Mouse (Mus musculus) limb, embryonic 15.5 days (tissue): ENCODE data around the gene Kat6b. TPM values are rescaled to one million over a fixed set of nuclear protein-coding genes. Genes with fewer than 3 reads are reported as not detected.

Source experiments
- ATAC-seq: fragments of 200-750 bp; cut with Nextera tagmentation; 2 replicates; pipeline ENCODE4 v1.8.0; 2017; ENCODE audit warnings: low read depth, moderate TSS enrichment; ENCODE audit not compliant: insufficient number of reproducible peaks, low FRiP score, low TSS enrichment
- H3K27ac ChIP-seq: fragments of 300-500 bp; sonication (generic); 2 replicates; pipeline ENCODE4 v1.5.1; 2015; ENCODE audit warnings: moderate library complexity, mild to moderate bottlenecking, inconsistent platforms
- H3K27me3 ChIP-seq: fragments of 300-500 bp; sonication (generic); 2 replicates; pipeline ENCODE4 v1.6.1; 2015; ENCODE audit warnings: inconsistent platforms
- H3K36me3 ChIP-seq: fragments of 300-500 bp; sonication (generic); 2 replicates; pipeline ENCODE4 v1.6.1; 2015; ENCODE audit warnings: inconsistent platforms
- H3K4me1 ChIP-seq: fragments of 300-500 bp; sonication (generic); 2 replicates; pipeline ENCODE4 v1.6.1; 2015; ENCODE audit warnings: inconsistent platforms
- H3K4me2 ChIP-seq: fragments of 300-500 bp; sonication (generic); 2 replicates; pipeline ENCODE4 v1.6.1; 2015; ENCODE audit warnings: mild to moderate bottlenecking, inconsistent platforms
- H3K4me3 ChIP-seq: fragments of 300-500 bp; sonication (generic); 2 replicates; pipeline ENCODE4 v1.5.1; 2015; ENCODE audit warnings: mild to moderate bottlenecking, inconsistent platforms
- H3K9ac ChIP-seq: fragments of 300-500 bp; sonication (generic); 2 replicates; pipeline ENCODE4 v1.6.1; 2015; ENCODE audit warnings: inconsistent platforms
- H3K9me3 ChIP-seq: fragments of 300-500 bp; sonication (generic); 2 replicates; pipeline ENCODE4 v1.6.1; 2016; ENCODE audit warnings: inconsistent platforms
- WGBS: fragments of 180-500 bp; shearing (Covaris S2); methylation state at CpG from one replicate; pipeline ENCODE4 v1.1.7; 2015; 5-methylcytosine and 5-hydroxymethylcytosine counted together
- polyA plus RNA-seq: library from polyadenylated mRNA; unstranded; fragments of >200 nt; fragmentation: Nextera tagmentation; extraction: Ambion mirVana; gene quantifications from 2 replicates; pipeline ENCODE4 v1.2.1, GENCODE M21; 2015

The Kat6b gene
- polyA plus RNA-seq, 1 experiment from 2014 or later = 22.9 TPM

DNA sequence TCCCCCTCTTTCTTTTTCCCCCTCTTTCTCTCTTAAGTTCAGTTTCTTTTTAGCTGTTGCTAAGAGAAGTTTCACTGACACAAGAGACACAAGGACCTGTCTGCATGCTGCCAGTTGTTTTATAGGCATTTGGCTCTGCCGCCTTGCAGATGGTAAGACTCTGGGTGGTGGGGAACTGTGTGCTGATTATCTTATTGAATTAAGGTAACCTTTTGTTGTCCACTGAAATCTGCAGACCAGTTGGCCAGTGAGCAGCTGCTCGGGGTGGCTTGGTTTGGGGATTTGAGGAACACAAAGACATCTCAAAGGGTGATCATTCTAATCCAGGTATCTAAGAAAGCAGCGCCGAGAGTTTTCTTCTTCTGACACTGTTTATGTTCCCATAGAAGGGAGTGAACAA is 52.3 kb downstream of the Kat6b start:
- no peak overlapping the region for H3K27ac ChIP-seq
- H3K36me3 ChIP-seq = peaks cover 4% of the 10 kb centered on the region; the same call in 1 of the 2 replicates
- ATAC-seq = no peak
- H3K4me3 ChIP-seq = no peak overlapping the region
- whole genome bisulfite sequencing = 61% methylated on average over 4 of the region's 4 CpGs
- no peak overlapping the region for H3K4me2 ChIP-seq
- H3K4me1 ChIP-seq = peaks cover 2% of the 10 kb centered on the region; the same call in 1 of the 2 replicates
- no peaks in the 10 kb centered on the region for H3K9me3 ChIP-seq
- H3K9ac ChIP-seq = no peak overlapping the region
- H3K27me3 ChIP-seq = no peaks in the 10 kb centered on the region

- 49% methylated on average over 2 of the region's 2 CpGs for WGBS
- no peak overlapping the region for H3K27ac ChIP-seq
- H3K27me3 ChIP-seq = no peaks in the 10 kb centered on the region
- no peak for ATAC-seq
- H3K4me2 ChIP-seq = no peak overlapping the region
- H3K36me3 ChIP-seq = peaks cover 4% of the 10 kb centered on the region; the same call in 1 of the 2 replicates
- peaks cover 2% of the 10 kb centered on the region; the same call in 1 of the 2 replicates for H3K4me1 ChIP-seq
- H3K9me3 ChIP-seq = no peaks in the 10 kb centered on the region
- H3K9ac ChIP-seq = no peak overlapping the region
- H3K4me3 ChIP-seq = no peak overlapping the region
Measured at GRCm38 (mm10) chr14:21534066-21534465, 52.8 kb downstream of the Kat6b start.

GRCm38 (mm10) chr14:21534542-21535272 is 53.5 kb downstream of the Kat6b start:
- no peaks in the 10 kb centered on the region for H3K27me3 ChIP-seq
- ATAC-seq = no peak
- H3K36me3 ChIP-seq = peaks cover 4% of the 10 kb centered on the region; the same call in 1 of the 2 replicates
- H3K27ac ChIP-seq = no peak overlapping the region
- no peaks in the 10 kb centered on the region for H3K9me3 ChIP-seq
- no peak overlapping the region for H3K4me3 ChIP-seq
- no peak overlapping the region for H3K9ac ChIP-seq
- 79% methylated on average over 11 of the region's 11 CpGs for WGBS
- H3K4me2 ChIP-seq = no peak overlapping the region
- H3K4me1 ChIP-seq = no peaks in the 10 kb centered on the region

DNA sequence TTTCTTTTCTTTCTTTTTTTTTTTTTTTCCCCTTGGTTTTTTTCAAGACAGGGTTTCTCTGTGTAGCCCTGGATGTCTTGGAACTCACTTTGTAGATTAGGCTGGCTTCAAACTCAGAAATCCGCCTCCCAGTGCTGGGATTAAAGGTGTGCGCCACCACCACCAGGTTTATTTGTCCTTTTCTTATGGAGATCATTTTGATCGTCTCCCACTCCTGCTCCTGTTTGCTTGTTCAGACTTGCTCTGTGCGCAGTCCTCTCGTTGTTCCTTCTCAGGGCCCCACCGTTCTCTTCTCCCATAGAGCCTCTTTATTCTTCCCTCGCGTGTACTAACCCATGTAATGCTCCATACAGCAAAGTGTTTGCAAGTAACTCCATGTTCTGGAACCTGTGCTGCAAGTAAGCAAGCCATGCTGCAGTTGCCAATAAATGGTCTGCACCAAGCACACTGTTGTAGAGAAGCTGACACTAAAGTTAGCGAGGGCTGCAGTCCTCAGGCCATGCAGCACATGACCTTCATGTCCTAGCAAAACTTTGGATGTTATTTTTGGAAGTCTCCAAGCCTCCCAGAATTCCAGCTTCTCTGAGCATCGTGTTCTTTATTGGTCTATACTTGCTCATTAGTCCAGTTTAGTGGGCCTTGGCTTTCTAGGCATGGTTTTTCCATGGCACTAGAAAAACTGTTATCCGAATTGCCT is 55.4 kb downstream of the Kat6b start:
- ATAC-seq = no peak
- Histone ChIP-seq H3K9ac (no peak overlapping the region), H3K9me3 (no peaks in the 10 kb centered on the region), H3K4me3 (no peak overlapping the region), H3K27ac (no peak overlapping the region), H3K4me2 (no peak overlapping the region), H3K27me3 (no peaks in the 10 kb centered on the region), H3K4me1 (no peaks in the 10 kb centered on the region), H3K36me3 (peaks cover 4% of the 10 kb centered on the region; the same call in 1 of the 2 replicates)
- 65% methylated on average over 11 of the region's 11 CpGs for WGBS

GRCm38 (mm10) chr14:21537838-21538237 is 56.6 kb downstream of the Kat6b start:
- no peak for ATAC-seq
- WGBS = 87% methylated on average over 3 of the region's 3 CpGs
- no peak overlapping the region for H3K4me3 ChIP-seq
- H3K9me3 ChIP-seq = no peaks in the 10 kb centered on the region
- no peaks in the 10 kb centered on the region for H3K4me1 ChIP-seq
- H3K27me3 ChIP-seq = no peaks in the 10 kb centered on the region
- no peak overlapping the region for H3K27ac ChIP-seq
- H3K4me2 ChIP-seq = no peak overlapping the region
- H3K9ac ChIP-seq = no peak overlapping the region
- H3K36me3 ChIP-seq = peaks cover 10% of the 10 kb centered on the region

DNA sequence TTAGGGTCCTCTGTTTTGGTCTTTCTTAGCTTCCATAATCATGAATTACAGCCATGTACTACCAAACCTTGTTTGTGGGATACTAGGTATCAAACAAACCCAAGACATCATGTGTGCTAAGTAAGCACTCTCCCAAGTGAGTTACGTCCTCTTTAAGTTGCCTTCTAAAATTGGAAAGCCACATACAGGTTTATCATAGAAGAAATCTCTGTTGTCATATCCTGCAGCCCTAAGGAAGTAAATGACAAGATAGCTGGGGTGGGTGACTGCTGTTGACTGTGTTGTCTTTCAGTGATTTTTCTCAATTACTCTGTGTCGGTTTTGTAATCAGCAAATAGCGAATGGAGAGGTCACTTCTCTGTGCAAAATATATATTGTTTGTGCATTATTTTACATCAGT is 58.5 kb downstream of the Kat6b start:
- H3K27ac ChIP-seq = no peak overlapping the region
- 89% methylated on average over 3 of the region's 3 CpGs for WGBS
- no peak overlapping the region for H3K4me2 ChIP-seq
- no peak overlapping the region for H3K4me3 ChIP-seq
- peaks cover 8% of the 10 kb centered on the region for H3K36me3 ChIP-seq
- no peak overlapping the region for H3K9ac ChIP-seq
- H3K4me1 ChIP-seq = 0 out of 2 replicates have a peak, but pooled peaks cover 1% of the 10 kb centered on the region
- H3K27me3 ChIP-seq = no peaks in the 10 kb centered on the region
- ATAC-seq = no peak
- no peaks in the 10 kb centered on the region for H3K9me3 ChIP-seq

DNA sequence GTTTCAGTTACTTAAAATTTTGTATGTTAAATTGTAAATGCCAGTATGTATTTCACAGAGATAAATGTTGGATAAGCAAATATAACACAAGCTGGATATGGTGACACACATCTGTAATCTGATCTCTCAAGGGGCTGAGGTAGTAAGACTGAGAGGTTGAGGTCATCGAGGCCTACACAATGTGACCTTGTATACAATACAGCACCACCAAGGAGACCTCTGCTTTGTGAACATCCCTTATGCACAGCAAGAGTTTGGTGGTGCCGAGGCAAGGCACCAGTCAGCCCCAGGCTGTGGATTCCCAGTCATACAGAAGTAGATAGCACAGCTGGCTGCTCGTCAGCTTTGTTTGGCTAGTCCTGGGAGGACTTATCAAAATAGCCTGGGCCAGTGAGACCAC is 59.1 kb downstream of the Kat6b start:
- 74% methylated on average over 3 of the region's 3 CpGs for WGBS

GRCm38 (mm10) chr14:21545529-21545928 is 64.3 kb downstream of the Kat6b start:
- Histone ChIP-seq H3K4me1 (peaks cover 40% of the 10 kb centered on the region), H3K4me2 (no peak overlapping the region), H3K36me3 (peaks cover 7% of the 10 kb centered on the region), H3K9me3 (no peaks in the 10 kb centered on the region), H3K9ac (no peak overlapping the region), H3K4me3 (no peak overlapping the region), H3K27ac (no peak overlapping the region; the same call in 1 of the 2 replicates), H3K27me3 (no peaks in the 10 kb centered on the region)
- ATAC-seq = no peak
- WGBS = 68% methylated on average over 4 of the region's 4 CpGs

More for the DNA sequence above, 59.1 kb downstream of the Kat6b start:
- H3K4me1 ChIP-seq = peaks cover 6% of the 10 kb centered on the region
- H3K27ac ChIP-seq = no peak overlapping the region
- H3K4me2 ChIP-seq = no peak overlapping the region
- H3K9me3 ChIP-seq = no peaks in the 10 kb centered on the region
- ATAC-seq = no peak
- peaks cover 7% of the 10 kb centered on the region for H3K36me3 ChIP-seq
- H3K4me3 ChIP-seq = no peak overlapping the region
- no peaks in the 10 kb centered on the region for H3K27me3 ChIP-seq
- no peak overlapping the region for H3K9ac ChIP-seq

DNA sequence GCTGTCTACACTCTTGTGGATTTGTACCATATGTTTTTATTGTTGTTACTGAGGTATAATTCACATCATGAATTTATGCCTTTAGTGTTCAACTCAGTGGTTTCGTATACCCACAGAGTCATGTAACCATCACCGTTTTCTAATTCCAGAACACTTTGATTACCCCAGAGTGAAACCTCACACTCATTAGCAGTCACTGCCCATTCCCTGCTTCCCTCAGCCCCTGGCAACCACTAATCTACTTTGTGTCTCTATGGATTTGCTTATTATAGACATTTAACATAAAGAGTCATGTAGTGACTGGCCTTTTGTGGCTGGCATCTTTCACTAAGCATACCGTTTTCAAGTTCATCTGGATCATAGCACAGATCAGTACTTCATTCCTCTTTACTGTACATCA is 65.1 kb downstream of the Kat6b start:
- Histone ChIP-seq H3K4me3 (no peak overlapping the region), H3K36me3 (peaks cover 7% of the 10 kb centered on the region), H3K9ac (no peak overlapping the region), H3K9me3 (no peaks in the 10 kb centered on the region), H3K27me3 (no peaks in the 10 kb centered on the region), H3K4me2 (no peak overlapping the region), H3K27ac (no peak overlapping the region), H3K4me1 (peaks cover 40% of the 10 kb centered on the region)
- no peak for ATAC-seq
- 50% methylated on average over 3 of the region's 3 CpGs for WGBS

DNA sequence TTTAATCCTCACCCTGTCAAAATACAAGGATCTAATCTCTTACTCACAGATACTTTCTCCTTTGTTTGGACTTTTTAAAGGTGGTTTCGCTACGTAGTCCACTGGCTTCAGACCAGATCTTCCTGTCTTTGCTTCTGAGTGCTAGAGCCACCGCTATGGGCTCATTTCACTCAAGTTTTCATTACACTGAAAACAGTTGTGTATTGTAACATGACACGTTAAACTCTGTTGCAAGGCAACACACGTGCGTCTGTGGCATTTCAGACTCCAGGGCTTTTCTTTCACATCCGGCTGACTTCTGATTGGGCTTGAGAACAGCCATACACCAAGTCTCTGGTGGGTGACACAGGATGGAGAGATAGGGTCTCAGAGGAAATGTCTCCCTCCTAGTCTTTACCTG is 66.1 kb downstream of the Kat6b start:
- Histone ChIP-seq H3K4me3 (no peak overlapping the region), H3K9me3 (no peaks in the 10 kb centered on the region), H3K4me1 (peaks cover 40% of the 10 kb centered on the region), H3K27me3 (no peaks in the 10 kb centered on the region), H3K9ac (no peak overlapping the region), H3K27ac (peak overlapping the region; percentile 38; the same call in 1 of the 2 replicates), H3K4me2 (no peak overlapping the region), H3K36me3 (peaks cover 4% of the 10 kb centered on the region)
- no peak for ATAC-seq
- WGBS = 25% methylated on average over 7 of the region's 7 CpGs

DNA sequence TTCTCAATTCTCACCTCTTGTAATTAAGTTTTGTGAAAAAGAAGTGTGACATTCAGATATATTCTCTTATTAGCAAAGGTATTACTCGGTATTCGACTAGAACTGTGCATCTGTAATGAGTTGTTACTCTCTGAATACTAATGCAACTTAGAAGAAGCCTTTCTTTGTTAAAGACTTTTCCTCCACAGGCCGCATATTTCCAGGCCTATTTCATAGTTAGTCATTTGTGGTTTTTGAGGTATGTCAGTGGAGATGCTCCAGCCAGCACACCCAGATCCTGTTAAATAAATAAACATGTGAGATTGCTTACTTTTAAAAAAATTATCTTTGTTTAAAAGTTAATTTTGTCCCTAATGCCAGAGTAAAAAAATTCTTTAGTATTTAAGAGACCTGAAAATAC is 66.7 kb downstream of the Kat6b start:
- peaks cover 43% of the 10 kb centered on the region for H3K4me1 ChIP-seq
- H3K4me2 ChIP-seq = no peak overlapping the region
- 56% methylated on average over 3 of the region's 3 CpGs for WGBS
- H3K36me3 ChIP-seq = no peaks in the 10 kb centered on the region
- no peak for ATAC-seq
- no peaks in the 10 kb centered on the region for H3K9me3 ChIP-seq
- H3K27me3 ChIP-seq = no peaks in the 10 kb centered on the region
- H3K4me3 ChIP-seq = no peak overlapping the region
- H3K27ac ChIP-seq = no peak overlapping the region
- no peak overlapping the region for H3K9ac ChIP-seq

DNA sequence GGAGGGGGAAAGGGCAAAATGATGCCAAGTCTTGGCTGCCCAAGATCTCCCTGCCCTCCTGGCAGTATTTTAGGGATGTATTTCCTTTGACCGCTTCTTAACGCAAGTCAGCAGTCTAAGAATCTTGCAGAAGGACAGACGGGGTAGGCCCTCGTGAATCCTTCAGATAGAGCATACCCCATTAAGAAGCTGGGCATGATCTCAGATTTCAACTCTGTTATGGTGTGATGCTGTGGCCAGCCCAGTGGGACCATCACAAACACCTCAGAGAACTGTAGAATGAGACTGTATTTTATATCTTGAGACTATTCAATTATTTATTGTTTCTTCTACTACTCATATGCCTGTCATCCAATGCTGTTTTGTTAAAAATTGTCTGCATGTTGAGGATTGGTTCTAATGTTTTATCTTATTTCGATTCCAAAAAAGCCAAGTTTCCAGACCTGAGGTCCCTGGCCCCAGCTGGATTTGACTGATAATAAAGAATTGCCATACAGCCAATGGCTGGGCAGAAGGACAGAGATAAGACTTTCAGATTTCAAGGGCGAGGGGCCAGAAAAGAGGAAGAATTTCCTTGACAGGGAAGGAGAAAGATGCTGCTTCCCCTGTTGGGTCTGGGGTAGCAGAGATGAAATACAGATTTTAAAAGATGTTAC is 67.8 kb downstream of the Kat6b start:
- Histone ChIP-seq H3K9me3 (no peaks in the 10 kb centered on the region), H3K27ac (no peak overlapping the region), H3K9ac (no peak overlapping the region), H3K4me3 (no peak overlapping the region), H3K27me3 (no peaks in the 10 kb centered on the region), H3K4me2 (no peak overlapping the region), H3K4me1 (peaks cover 48% of the 10 kb centered on the region), H3K36me3 (no peaks in the 10 kb centered on the region)
- 77% methylated on average over 6 of the region's 6 CpGs for WGBS
- no peak for ATAC-seq
